Comparison of ENCODE assay signal across 17 mouse cellular contexts in the genomic region with DNA sequence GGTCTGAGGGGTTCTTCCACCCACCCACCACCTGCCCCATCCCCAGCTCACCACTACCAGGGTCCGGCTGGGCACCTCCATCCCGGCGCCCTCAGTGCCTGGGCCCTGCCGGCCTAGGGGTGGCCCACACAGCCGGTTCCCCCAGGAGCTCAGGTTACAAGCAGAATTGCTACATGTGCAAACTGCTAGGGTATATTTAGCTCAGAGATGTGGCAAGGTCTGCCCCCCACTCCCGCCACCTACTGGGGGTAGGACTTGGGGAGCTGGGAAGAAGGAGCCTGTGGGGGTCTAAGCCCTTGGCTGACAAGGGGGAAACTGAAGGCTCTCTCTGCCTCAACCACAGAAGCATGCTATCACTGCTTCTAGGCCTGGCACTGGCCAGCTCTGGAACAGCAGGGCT. TPM values are rescaled to one million over a fixed set of nuclear protein-coding genes. Genes with fewer than 3 reads are reported as not detected.
DNase-seq lines count a peak whose midpoint lies in the region; ATAC-seq and TF ChIP-seq lines count a peak whose summit lies in the region.
"Had no signal": no experiment of that assay in that cellular context is flagged by ENCODE, and none has a peak within 500 bp of the region (broad histone marks: within the 10 kb centered on the region; RNA-seq: fewer than 3 reads in every experiment).

No protein-coding gene starts in this region.

- peak overlapping the region; percentile 52; the same call in 1 of the 2 replicates for H3K9ac ChIP-seq in heart, embryonic 12.5 days
- peak overlapping the region; percentile 35; the same call in 1 of the 2 replicates for H3K9ac ChIP-seq in neural tube, embryonic 12.5 days
- H3K9ac ChIP-seq in neural tube, embryonic 15.5 days (replicated peaks), result no peak overlapping the region
- H3K9ac ChIP-seq: embryonic facial prominence, embryonic 12.5 days; limb, embryonic 15.5 days; lung, embryonic 14.5 days had no signal

- no peak overlapping the region for H3ac ChIP-seq in myocyte (ENCODE audit: control insufficient read depth, insufficient read length)

- peaks cover 16% of the 10 kb centered on the region for H3K79me2 ChIP-seq in myocyte (ENCODE audit: control insufficient read depth, insufficient read depth)

- intact Hi-C loops in heart, postnatal 10 days (cut with DNase I), result no loop called here
- intact Hi-C loops in gastrocnemius, postnatal 14 days (cut with DNase I; ENCODE audit: low total_unique reads), result no loop called here

- H3K36me3 ChIP-seq in heart, embryonic 12.5 days, result peaks cover 11% of the 10 kb centered on the region; the same call in 1 of the 2 replicates
- H3K36me3 ChIP-seq in neural tube, embryonic 12.5 days, result peaks cover 43% of the 10 kb centered on the region
- peaks cover 47% of the 10 kb centered on the region for H3K36me3 ChIP-seq in neural tube, embryonic 15.5 days
- peaks cover 35% of the 10 kb centered on the region for H3K36me3 ChIP-seq in myocyte (ENCODE audit: control insufficient read depth, insufficient read depth)

- H3K27me3 ChIP-seq in heart, embryonic 12.5 days (replicated peaks), result peaks cover 16% of the 10 kb centered on the region
- no peaks in the 10 kb centered on the region for H3K27me3 ChIP-seq in neural tube, embryonic 12.5 days (replicated peaks)
- no peaks in the 10 kb centered on the region for H3K27me3 ChIP-seq in neural tube, embryonic 15.5 days (replicated peaks)
- no peaks in the 10 kb centered on the region for H3K27me3 ChIP-seq in myocyte (ENCODE audit: control insufficient read depth, insufficient read depth, insufficient read length)
- H3K27me3 ChIP-seq: embryonic facial prominence, embryonic 12.5 days; limb, embryonic 15.5 days had no signal

- no peak overlapping the region for H3K27ac ChIP-seq in heart, embryonic 12.5 days (ENCODE audit: poor library complexity, severe bottlenecking)
- H3K27ac ChIP-seq in neural tube, embryonic 12.5 days, result no peak overlapping the region
- H3K27ac ChIP-seq in neural tube, embryonic 15.5 days (replicated peaks), result no peak overlapping the region
- H3K27ac ChIP-seq: embryonic facial prominence, embryonic 12.5 days; heart, embryonic 10.5 days; limb, embryonic 15.5 days had no signal

- no peak overlapping the region for H3K4me2 ChIP-seq in heart, embryonic 12.5 days
- H3K4me2 ChIP-seq in neural tube, embryonic 12.5 days (replicated peaks), result no peak overlapping the region
- H3K4me2 ChIP-seq in neural tube, embryonic 15.5 days, result no peak overlapping the region
- peak overlapping the region; percentile 47 for H3K4me2 ChIP-seq in myocyte (ENCODE audit: low read depth)
- H3K4me2 ChIP-seq: embryonic facial prominence, embryonic 12.5 days; limb, embryonic 15.5 days; lung, embryonic 14.5 days had no signal

- no peak for DNase-seq in heart, postnatal 10 days
- DNase-seq in gastrocnemius, postnatal 14 days, result peak; percentile 55
- no peak for DNase-seq in left cerebral cortex, adult 11 months (ENCODE audit: low spot score)
- DNase-seq in spleen, postnatal 4 days (ENCODE audit: low spot score in 2 of 2), result no peak
- DNase-seq: adrenal gland, postnatal 25 days; cerebellum, postnatal 14 days; kidney, adult 2 months; kidney, postnatal 4 days; lung, embryonic 14.5 days had no signal

- no peak overlapping the region for H3K4me3 ChIP-seq in heart, embryonic 12.5 days
- H3K4me3 ChIP-seq in neural tube, embryonic 12.5 days, result no peak overlapping the region
- no peak overlapping the region for H3K4me3 ChIP-seq in neural tube, embryonic 15.5 days (replicated peaks)
- no peak overlapping the region for H3K4me3 ChIP-seq in myocyte
- H3K4me3 ChIP-seq: embryonic facial prominence, embryonic 12.5 days; heart, embryonic 10.5 days; limb, embryonic 15.5 days; megakaryocyte, embryonic 14.5 days had no signal

- no peak for ATAC-seq in heart, embryonic 12.5 days (ENCODE audit: insufficient number of reproducible peaks, low FRiP score)
- no peak for ATAC-seq in neural tube, embryonic 12.5 days (ENCODE audit: low FRiP score, low read depth)
- ATAC-seq in neural tube, embryonic 15.5 days (ENCODE audit: low FRiP score), result no peak

- 59% methylated on average over 6 of the region's 6 CpGs for WGBS in heart, embryonic 12.5 days
- WGBS in neural tube, embryonic 12.5 days, result 82% methylated on average over 6 of the region's 6 CpGs
- WGBS in neural tube, embryonic 15.5 days, result 75% methylated on average over 6 of the region's 6 CpGs

- H3K9me3 ChIP-seq in heart, embryonic 12.5 days (replicated peaks), result no peaks in the 10 kb centered on the region
- no peaks in the 10 kb centered on the region for H3K9me3 ChIP-seq in neural tube, embryonic 12.5 days
- no peaks in the 10 kb centered on the region for H3K9me3 ChIP-seq in neural tube, embryonic 15.5 days (replicated peaks)
- H3K9me3 ChIP-seq: embryonic facial prominence, embryonic 12.5 days; heart, embryonic 10.5 days; limb, embryonic 15.5 days; megakaryocyte, embryonic 14.5 days had no signal

- TF ChIP-seq POLR2A in myocyte (IDR thresholded peaks at IDR 0.05; ENCODE audit: insufficient read length, low read depth), result peak; percentile 16

- peaks cover 32% of the 10 kb centered on the region for H3K4me1 ChIP-seq in heart, embryonic 12.5 days (replicated peaks)
- H3K4me1 ChIP-seq in neural tube, embryonic 12.5 days, result peaks cover 42% of the 10 kb centered on the region
- H3K4me1 ChIP-seq in neural tube, embryonic 15.5 days, result peaks cover 42% of the 10 kb centered on the region

TF ChIP-seq in myocyte, 11 proteins besides CTCF, POLR2A, EP300 and RAD21:
- TF ChIP-seq TCF12 (IDR thresholded peaks at IDR 0.05; ENCODE audit: insufficient read depth, poor library complexity, severe bottlenecking) (no peak), MYOG (IDR thresholded peaks at IDR 0.05; ENCODE audit: control insufficient read depth in 1 of 3, insufficient read depth in 1 of 3, insufficient read length in 2 of 3, low read depth in 2 of 3) (peak in 1 of 3 experiments; percentile 4)

RNA-seq across cellular contexts. Expression of a gene that starts 4.6 kb away (rescaled TPM):
- 6.1 and 8.5 TPM in 2 replicates for polyA plus RNA-seq in heart, embryonic 12.5 days (2016; fragmentation: Nextera tagmentation; extraction: Ambion mirVana)
- total RNA-seq in heart, postnatal 10 days (2021), result 1 to 10 TPM; 7.4 to 8.0 TPM
- 38.2 and 40.9 TPM in 2 replicates for polyA plus RNA-seq in neural tube, embryonic 12.5 days (2016; fragmentation: Nextera tagmentation; extraction: Ambion mirVana)
- 50.9 and 63.0 TPM in 2 replicates for polyA plus RNA-seq in neural tube, embryonic 15.5 days (2015; fragmentation: Nextera tagmentation; extraction: Ambion mirVana)
- total RNA-seq in gastrocnemius, postnatal 14 days (2021), result 100 to 1,000 TPM; 281 to 311 TPM
- polyA plus RNA-seq in myocyte (2012; fragmentation: generic; extraction: Trizol), result 163 TPM

RNA-seq across cellular contexts. Expression of a gene that starts 8.3 kb away (rescaled TPM):
- polyA plus RNA-seq in heart, embryonic 12.5 days (2016; fragmentation: Nextera tagmentation; extraction: Ambion mirVana), result 654 and 675 TPM in 2 replicates
- total RNA-seq in heart, postnatal 10 days (2021), result 100 to 1,000 TPM; 713 to 718 TPM
- polyA plus RNA-seq in neural tube, embryonic 12.5 days (2016; fragmentation: Nextera tagmentation; extraction: Ambion mirVana), result 709 and 737 TPM in 2 replicates
- polyA plus RNA-seq in neural tube, embryonic 15.5 days (2015; fragmentation: Nextera tagmentation; extraction: Ambion mirVana), result 655 and 750 TPM in 2 replicates
- 100 to 1,000 TPM; 628 to 686 TPM for total RNA-seq in gastrocnemius, postnatal 14 days (2021)
- 2,972 TPM for polyA plus RNA-seq in myocyte (2012; fragmentation: generic; extraction: Trizol)

RNA-seq across cellular contexts. Expression of a gene that starts 22.2 kb away (rescaled TPM):
- 3.4 and 3.9 TPM in 2 replicates for polyA plus RNA-seq in heart, embryonic 12.5 days (2016; fragmentation: Nextera tagmentation; extraction: Ambion mirVana)
- total RNA-seq in heart, postnatal 10 days (2021), result 1 to 10 TPM; 1.6 to 1.7 TPM
- polyA plus RNA-seq in neural tube, embryonic 12.5 days (2016; fragmentation: Nextera tagmentation; extraction: Ambion mirVana), result 6.8 and 8.6 TPM in 2 replicates
- polyA plus RNA-seq in neural tube, embryonic 15.5 days (2015; fragmentation: Nextera tagmentation; extraction: Ambion mirVana), result 11.8 and 14.0 TPM in 2 replicates
- total RNA-seq in gastrocnemius, postnatal 14 days (2021), result under 1 TPM; 0.64 to 0.75 TPM
- 2.1 TPM for polyA plus RNA-seq in myocyte (2012; fragmentation: generic; extraction: Trizol)

RNA-seq across cellular contexts. Expression of a gene that starts 32.0 kb away (rescaled TPM):
- 0.31 TPM in 1 of 2 replicates, not detected in the other for polyA plus RNA-seq in heart, embryonic 12.5 days (2016; fragmentation: Nextera tagmentation; extraction: Ambion mirVana)
- total RNA-seq in heart, postnatal 10 days (2021), result 1 to 10 TPM; 4.8 to 6.9 TPM
- 0.24 and 0.68 TPM in 2 replicates for polyA plus RNA-seq in neural tube, embryonic 12.5 days (2016; fragmentation: Nextera tagmentation; extraction: Ambion mirVana)
- polyA plus RNA-seq in neural tube, embryonic 15.5 days (2015; fragmentation: Nextera tagmentation; extraction: Ambion mirVana), result 1.1 and 1.8 TPM in 2 replicates
- total RNA-seq in gastrocnemius, postnatal 14 days (2021), result 1 to 10 TPM; 6.2 to 8.0 TPM
- 2.7 TPM for polyA plus RNA-seq in myocyte (2012; fragmentation: generic; extraction: Trizol)
- polyA plus RNA-seq: heart, embryonic 10.5 days had no signal

RNA-seq across cellular contexts. Expression of a gene that starts 35.0 kb away (rescaled TPM):
- 0.47 and 0.63 TPM in 2 replicates for polyA plus RNA-seq in heart, embryonic 12.5 days (2016; fragmentation: Nextera tagmentation; extraction: Ambion mirVana)
- under 1 TPM; 0.31 to 0.42 TPM for total RNA-seq in heart, postnatal 10 days (2021)
- 10.2 and 11.2 TPM in 2 replicates for polyA plus RNA-seq in neural tube, embryonic 12.5 days (2016; fragmentation: Nextera tagmentation; extraction: Ambion mirVana)
- polyA plus RNA-seq in neural tube, embryonic 15.5 days (2015; fragmentation: Nextera tagmentation; extraction: Ambion mirVana), result 15.8 and 18.2 TPM in 2 replicates
- under 1 TPM; 0.07 to 0.29 TPM for total RNA-seq in gastrocnemius, postnatal 14 days (2021)
- polyA plus RNA-seq in myocyte (2012; fragmentation: generic; extraction: Trizol), result 41.7 TPM
